Mouse (Mus musculus) myocyte (in vitro differentiated cells): ENCODE measurements around the gene Edem3.

Source experiments
- POLR2AphosphoS2 ChIP-seq: IDR thresholded peaks from one replicate; pipeline ENCODE4 v1.6.1; 2011; ENCODE audit warnings: low read depth, control low read depth; ENCODE audit not compliant: insufficient read length
- REST ChIP-seq: IDR thresholded peaks from one replicate; pipeline ENCODE4 v1.6.1; 2011; ENCODE audit warnings: mild to moderate bottlenecking, control low read depth, moderate library complexity; ENCODE audit not compliant: insufficient read depth, insufficient read length

GRCm38 (mm10) chr1:151778592-151778991 is 23.4 kb downstream of the Edem3 start:
- TF ChIP-seq POLR2AphosphoS2 (no peak), REST (no peak)
